30 mouse cellular contexts compared by ENCODE assay signal in genomic region chr7:16418713-16419112, GRCm38 (mm10). TPM values are rescaled to one million over a fixed set of nuclear protein-coding genes. Genes with fewer than 3 reads are reported as not detected.
A peak's percentile ranks its signal among the peaks of the same experiment; 100 is the strongest.
DNase-seq lines count a peak whose midpoint lies in the region; ATAC-seq and TF ChIP-seq lines count a peak whose summit lies in the region.
"Had no signal": no experiment of that assay in that cellular context is flagged by ENCODE, and none has a peak within 500 bp of the region (broad histone marks: within the 10 kb centered on the region; RNA-seq: fewer than 3 reads in every experiment).

No protein-coding gene starts in this region.

- H3K4me2 ChIP-seq in liver, postnatal 0 days (ENCODE audit: low read depth, low read length): no peak overlapping the region
- H3K4me2 ChIP-seq: embryonic facial prominence, embryonic 15.5 days; forebrain, embryonic 15.5 days; heart, embryonic 12.5 days had no signal

- H3K27me3 ChIP-seq in liver, postnatal 0 days (ENCODE audit: insufficient read depth, low read length): no peaks in the 10 kb centered on the region
- H3K27me3 ChIP-seq: CH12.LX; embryonic facial prominence, embryonic 15.5 days; forebrain, embryonic 15.5 days; heart, embryonic 12.5 days had no signal

- no peaks in the 10 kb centered on the region for H3K9me3 ChIP-seq in liver, postnatal 0 days (ENCODE audit: low read length)
- H3K9me3 ChIP-seq: embryonic facial prominence, embryonic 15.5 days; forebrain, embryonic 15.5 days; G1E; heart, embryonic 12.5 days; hindbrain, embryonic 10.5 days had no signal

- DNase-seq in layer of hippocampus, adult 2 months (ENCODE audit: low spot score in 2 of 2): no peak
- DNase-seq in layer of hippocampus, adult 8-10 months (ENCODE audit: low spot score in 2 of 2): no peak
- peak; percentile 16 for DNase-seq in 3T3-L1 (ENCODE audit: low read depth, low spot score)
- no peak for DNase-seq in liver, postnatal 0 days
- DNase-seq in gastrocnemius, postnatal 36 days: no peak
- no peak for DNase-seq in kidney, adult 9 months
- no peak for DNase-seq in kidney, adult 18-20 months
- DNase-seq: adrenal gland, postnatal 14 days; B cell, adult 2 months; cerebellum, adult 8-10 months; heart, postnatal 10 days; kidney, adult 8-10 months; lung, adult 18-20 months; midbrain, embryonic 14.5 days; retina, postnatal 1 day; thymus, adult 18-20 months; thymus, postnatal 36 days had no signal

- H3K4me3 ChIP-seq in layer of hippocampus, adult 2 months: no peak overlapping the region
- H3K4me3 ChIP-seq in bone marrow, adult 2 months (replicated peaks; ENCODE audit: control insufficient read depth, low read depth, low read length): no peak overlapping the region
- no peak overlapping the region for H3K4me3 ChIP-seq in liver, postnatal 0 days (ENCODE audit: low read depth, low read length)
- H3K4me3 ChIP-seq: embryonic facial prominence, embryonic 15.5 days; forebrain, embryonic 15.5 days; heart, embryonic 12.5 days; hindbrain, embryonic 10.5 days had no signal

- no peak overlapping the region for H3K9ac ChIP-seq in liver, postnatal 0 days (replicated peaks)
- H3K9ac ChIP-seq: embryonic facial prominence, embryonic 15.5 days; forebrain, embryonic 15.5 days; heart, embryonic 12.5 days had no signal

- intact Hi-C loops in gastrocnemius, postnatal 36 days (cut with DNase I): no loop called here

- peaks cover 74% of the 10 kb centered on the region for H3K36me3 ChIP-seq in liver, postnatal 0 days (replicated peaks; ENCODE audit: insufficient read depth, low read length)

- H3K4me1 ChIP-seq in bone marrow, adult 2 months (ENCODE audit: control insufficient read depth, insufficient read depth, low read length): no peaks in the 10 kb centered on the region; the same call in 1 of the 2 replicates
- H3K4me1 ChIP-seq in liver, postnatal 0 days (ENCODE audit: insufficient read depth): peaks cover 32% of the 10 kb centered on the region
- H3K4me1 ChIP-seq: forebrain, embryonic 15.5 days had no signal

- ATAC-seq in liver, postnatal 0 days: 0 out of 2 replicates have a peak, but pooled peaks have one; percentile 5
- ATAC-seq: forebrain, embryonic 15.5 days; hindbrain, embryonic 16.5 days had no signal

- TF ChIP-seq CTCF in layer of hippocampus, adult 2 months (conservative IDR thresholded peaks at IDR 0.05): 0 out of 2 replicates have a peak, but pooled peaks have one; percentile 7
- no peak for TF ChIP-seq CTCF in bone marrow, adult 2 months (IDR thresholded peaks at IDR 0.05; ENCODE audit: control insufficient read depth, insufficient read depth, low read length)
- no peak for TF ChIP-seq CTCF in liver, postnatal 0 days (IDR thresholded peaks at IDR 0.05; ENCODE audit: low read depth)

- no peak overlapping the region for H3K27ac ChIP-seq in layer of hippocampus, adult 2 months
- H3K27ac ChIP-seq in bone marrow, adult 2 months (ENCODE audit: control insufficient read depth, insufficient read depth, low read depth, low read length, poor library complexity): peak overlapping the region; percentile 72
- 0 out of 2 replicates have a peak overlapping the region, but pooled peaks have one; percentile 19 for H3K27ac ChIP-seq in liver, postnatal 0 days (ENCODE audit: low read depth)
- H3K27ac ChIP-seq: embryonic facial prominence, embryonic 15.5 days; forebrain, embryonic 15.5 days; hindbrain, embryonic 10.5 days had no signal

- WGBS in bone marrow, adult 2 months: 51% methylated on average over 5 of the region's 5 CpGs
- 81% methylated on average over 5 of the region's 5 CpGs for whole genome bisulfite sequencing in liver, postnatal 0 days (ENCODE audit: insufficient replicate concordance)

- no peak for TF ChIP-seq POLR2A in bone marrow, adult 2 months (IDR thresholded peaks at IDR 0.05; ENCODE audit: borderline replicate concordance, control insufficient read depth, low read depth, low read length)

- TF ChIP-seq EP300 in liver, postnatal 0 days (IDR thresholded peaks at IDR 0.05; ENCODE audit: low read depth): no peak

RNA-seq across cellular contexts. Expression of gene Zc3h4, which starts 18.0 kb away (rescaled TPM):
- total RNA-seq in layer of hippocampus, adult 2 months (2021): 10 to 100 TPM; 62.4 to 64.4 TPM
- total RNA-seq in layer of hippocampus, adult 8-10 months (2022): 10 to 100 TPM; 43.3 to 50.2 (median 47.1) TPM
- polyA plus RNA-seq in bone marrow, adult 2 months (2011; ENCODE audit: insufficient read depth, insufficient read length, low replicate concordance, missing spikeins): 56.8 and 95.0 TPM in 2 replicates
- 4.7 and 5.2 TPM in 2 replicates for polyA plus RNA-seq in liver, postnatal 0 days (2015; fragmentation: Nextera tagmentation; extraction: Ambion mirVana)
- 10 to 100 TPM; 24.9 to 27.1 TPM for total RNA-seq in gastrocnemius, postnatal 36 days (2021)

RNA-seq across cellular contexts. Expression of gene Sae1, which starts 31.1 kb away (rescaled TPM):
- total RNA-seq in layer of hippocampus, adult 2 months (2021): 10 to 100 TPM; 89.8 to 90.7 TPM
- 10 to 100 TPM; 89.6 to 93.3 (median 91.9) TPM for total RNA-seq in layer of hippocampus, adult 8-10 months (2022)
- 66.8 and 78.5 TPM in 2 replicates for polyA plus RNA-seq in bone marrow, adult 2 months (2011; ENCODE audit: insufficient read depth, insufficient read length, low replicate concordance, missing spikeins)
- 48.3 and 51.9 TPM in 2 replicates for polyA plus RNA-seq in liver, postnatal 0 days (2015; fragmentation: Nextera tagmentation; extraction: Ambion mirVana)
- total RNA-seq in gastrocnemius, postnatal 36 days (2021): 10 to 100 TPM; 21.4 to 29.2 TPM

RNA-seq across cellular contexts. Expression of gene Tmem160, which starts 33.9 kb away (rescaled TPM):
- 10 to 100 TPM; 59.4 to 72.5 TPM for total RNA-seq in layer of hippocampus, adult 2 months (2021)
- 10 to 100 TPM; 53.2 to 76.7 (median 67.9) TPM for total RNA-seq in layer of hippocampus, adult 8-10 months (2022)
- 21.7 and 45.2 TPM in 2 replicates for polyA plus RNA-seq in bone marrow, adult 2 months (2011; ENCODE audit: insufficient read depth, insufficient read length, low replicate concordance, missing spikeins)
- 38.7 and 43.0 TPM in 2 replicates for polyA plus RNA-seq in liver, postnatal 0 days (2015; fragmentation: Nextera tagmentation; extraction: Ambion mirVana)
- total RNA-seq in gastrocnemius, postnatal 36 days (2021): 10 to 100 TPM; 35.6 to 42.6 TPM

RNA-seq across cellular contexts. Expression of gene Npas1, which starts 58.8 kb away (rescaled TPM):
- 10 to 100 TPM; 16.1 to 18.4 TPM for total RNA-seq in layer of hippocampus, adult 2 months (2021)
- 10 to 100 TPM; 14.0 to 17.1 (median 15.5) TPM for total RNA-seq in layer of hippocampus, adult 8-10 months (2022)
- not detected in 2 replicates for polyA plus RNA-seq in bone marrow, adult 2 months (2011; ENCODE audit: insufficient read depth, insufficient read length, low replicate concordance, missing spikeins)
- 0.07 and 0.11 TPM in 2 replicates for polyA plus RNA-seq in liver, postnatal 0 days (2015; fragmentation: Nextera tagmentation; extraction: Ambion mirVana)
- total RNA-seq in gastrocnemius, postnatal 36 days (2021): not detected
- total RNA-seq: adrenal gland, postnatal 14 days; common myeloid progenitor, adult 5-6 weeks; gastrocnemius, adult 8-10 months; heart, postnatal 10 days; megakaryocyte-erythroid progenitor cell, adult 5-6 weeks had no signal
- polyA plus RNA-seq: G1E; limb, embryonic 11.5 days; stomach, embryonic 14.5 days had no signal
